Mouse (Mus musculus) lung, adult 2 months (tissue): Measurements from ENCODE around the gene Myo15b.

ENCODE experiments used
- CTCF ChIP-seq: fragments of 200-500 bp; IDR thresholded peaks from 2 replicates; pipeline ENCODE4 v1.5.1; 2011; ENCODE audit warnings: mild to moderate bottlenecking, low read length, control low read depth; ENCODE audit not compliant: insufficient read depth
- POLR2A ChIP-seq: fragments of 200-500 bp; IDR thresholded peaks from 2 replicates; pipeline ENCODE4 v1.6.1; 2011; ENCODE audit warnings: low read depth, mild to moderate bottlenecking, control low read depth, low read length, borderline replicate concordance; ENCODE audit errors: extremely low read depth

GRCm38 (mm10) chr11:115829036-115829435, 29.2 kb upstream of the Myo15b start:
- TF ChIP-seq CTCF (no peak), POLR2A (no peak)
